Mouse (Mus musculus): ENCODE measurements around the gene Sec11a.
"Not testable (repeated sequence)": the region's sequence is repeated elsewhere in the genome, so short reads cannot be mapped to it uniquely, and the experiment has no call there.

Sec11a gene

GRCm38 (mm10) chr7:80947445-80948350 lies at the start of gene Sec11a:
Gene Sec11a, minus strand, starts transcription at chr7:80947780.
- peak; percentile 95 to 99 for DNase-seq (ENCODE audit: inconsistent age in 2 of 2, low spot score in 1 of 2)

DNA sequence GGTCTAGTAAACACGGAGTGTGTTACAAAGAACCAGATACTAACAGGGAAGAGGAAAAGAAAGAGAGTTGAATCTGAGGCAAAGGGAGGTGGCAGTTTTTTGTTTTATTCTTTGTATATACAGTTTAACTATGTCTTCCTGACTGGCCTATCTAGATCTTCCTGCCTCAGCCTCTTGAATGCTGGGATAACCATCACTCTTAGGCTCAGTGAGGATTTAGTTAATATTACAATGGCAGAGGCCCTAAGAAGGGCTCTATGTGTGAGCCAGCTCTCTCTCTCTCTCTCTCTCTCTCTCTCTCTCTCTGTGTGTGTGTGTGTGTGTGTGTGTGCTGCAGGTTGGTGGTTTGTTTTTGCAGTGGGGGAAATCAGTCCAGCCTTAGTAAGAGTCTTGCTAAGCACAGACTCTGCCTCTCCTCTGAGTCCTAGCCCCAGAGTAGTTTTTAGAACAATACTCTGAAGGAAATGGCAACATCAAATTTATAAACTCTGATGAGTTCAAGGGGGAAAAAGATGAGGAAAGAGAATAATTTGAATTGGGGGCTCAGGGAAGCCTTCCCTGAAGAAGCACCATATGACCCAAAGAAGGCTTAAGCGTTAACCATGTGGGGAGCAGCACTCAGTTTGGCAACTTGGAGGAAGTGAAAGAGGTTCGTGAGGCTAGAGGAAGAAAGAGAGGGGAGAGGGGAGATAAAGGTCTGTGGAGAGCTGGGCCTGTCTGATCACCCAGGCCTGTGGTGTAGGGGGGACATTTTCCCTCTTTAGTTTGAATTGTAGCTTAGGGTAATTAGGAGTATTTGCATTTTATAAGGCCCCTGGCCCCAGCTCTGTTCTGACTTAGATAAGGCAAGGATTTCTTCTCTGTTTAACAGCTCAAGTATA lies 47.9 kb upstream of the Sec11a start:
- peak in 1 of 2 experiments; percentile 36 for DNase-seq (ENCODE audit: inconsistent age in 2 of 2, low spot score in 1 of 2)

DNA sequence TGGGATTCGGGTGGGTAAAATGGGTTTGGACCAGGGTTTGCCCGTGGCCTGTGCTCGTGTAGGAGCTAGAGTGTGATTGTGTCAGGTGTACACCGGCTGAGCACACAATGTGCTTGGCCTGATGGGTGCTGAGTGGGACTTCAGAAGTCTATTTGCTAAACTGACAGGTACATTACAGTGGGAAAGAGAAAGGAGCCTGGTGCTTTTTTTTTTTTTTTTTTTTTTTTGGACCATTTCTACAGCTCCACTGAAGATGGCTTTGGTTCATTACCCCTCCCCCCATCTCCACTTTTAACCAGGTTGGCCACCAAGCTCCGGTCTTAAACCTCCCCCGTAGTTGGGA lies 47.1 kb upstream of the Sec11a start:
- no peak for DNase-seq (ENCODE audit: inconsistent age in 2 of 2, low spot score in 1 of 2)

DNA sequence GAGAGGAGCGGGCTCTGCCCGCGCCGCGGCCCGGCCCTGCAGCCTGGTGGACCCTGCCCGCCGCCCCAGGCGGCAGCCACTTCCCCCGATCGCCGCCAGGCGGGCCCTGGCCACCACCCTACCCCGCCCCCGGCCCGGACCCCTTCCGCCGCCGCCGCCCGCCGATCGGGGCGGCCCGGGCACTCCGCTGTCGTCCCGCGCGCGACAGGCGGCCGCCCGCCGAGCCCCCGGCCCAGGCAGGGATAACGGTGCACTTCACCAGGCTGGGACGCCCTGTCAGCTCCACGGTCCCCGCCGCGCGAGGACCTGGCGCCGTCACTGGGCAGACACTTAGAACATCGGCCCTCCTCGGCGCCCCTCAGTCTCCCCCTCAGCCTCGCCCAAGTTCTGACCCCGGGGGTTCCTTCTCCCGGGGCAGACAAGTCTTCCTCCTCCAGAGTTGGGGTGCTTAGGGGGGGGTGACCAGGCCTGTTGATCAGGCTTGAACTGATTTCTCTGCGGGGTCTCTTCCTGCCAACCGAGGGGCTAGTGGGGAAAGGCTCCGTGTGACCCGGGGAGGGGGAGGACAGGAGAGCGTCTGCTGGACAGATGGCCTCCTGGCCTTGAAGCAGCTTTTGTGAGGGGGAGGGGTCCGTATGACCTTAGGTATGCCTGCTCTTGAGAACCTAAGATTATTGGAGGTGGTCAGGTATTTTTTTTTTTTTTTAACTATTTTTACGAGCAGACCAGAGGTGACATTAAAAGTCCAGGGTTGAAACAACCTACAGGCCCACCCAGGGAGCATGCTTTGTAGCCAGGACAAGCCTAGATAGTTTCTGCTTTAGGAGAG lies 46.5 kb upstream of the Sec11a start:
- no peak for DNase-seq (ENCODE audit: inconsistent age in 2 of 2, low spot score in 1 of 2)

GRCm38 (mm10) chr7:80992980-80993833 lies 45.6 kb upstream of the Sec11a start, which contains the start of gene Zfp592:
Gene Zfp592, plus strand, starts transcription at chr7:80993681.
- DNase-seq (ENCODE audit: inconsistent age in 2 of 2, low spot score in 1 of 2), result peak; percentile 88 to 96

DNA sequence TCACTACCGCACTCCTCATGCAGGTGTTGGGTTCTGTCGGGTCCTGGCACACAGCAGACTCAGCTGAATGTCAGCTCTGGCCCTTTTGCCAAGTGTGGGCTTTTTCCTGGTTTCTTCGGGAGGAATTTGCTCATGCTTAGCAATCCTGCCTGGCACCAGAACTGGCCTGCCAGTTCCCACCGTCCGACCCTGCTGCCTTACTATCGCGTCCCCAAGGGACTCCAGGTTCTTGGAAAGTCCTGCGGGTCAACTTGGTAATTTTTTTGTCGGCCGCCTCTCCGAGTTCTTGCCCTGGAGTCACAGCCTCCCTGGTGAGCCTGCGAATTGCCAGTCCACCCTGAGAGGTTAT lies 45.0 kb upstream of the Sec11a start:
- peak in 1 of 2 experiments; percentile 85 for DNase-seq (ENCODE audit: inconsistent age in 2 of 2, low spot score in 1 of 2)

- peak in 1 of 2 experiments; percentile 52 for DNase-seq (ENCODE audit: inconsistent age in 2 of 2, low spot score in 1 of 2)
Measured at GRCm38 (mm10) chr7:80992063-80992462, 44.5 kb upstream of the Sec11a start.

DNA sequence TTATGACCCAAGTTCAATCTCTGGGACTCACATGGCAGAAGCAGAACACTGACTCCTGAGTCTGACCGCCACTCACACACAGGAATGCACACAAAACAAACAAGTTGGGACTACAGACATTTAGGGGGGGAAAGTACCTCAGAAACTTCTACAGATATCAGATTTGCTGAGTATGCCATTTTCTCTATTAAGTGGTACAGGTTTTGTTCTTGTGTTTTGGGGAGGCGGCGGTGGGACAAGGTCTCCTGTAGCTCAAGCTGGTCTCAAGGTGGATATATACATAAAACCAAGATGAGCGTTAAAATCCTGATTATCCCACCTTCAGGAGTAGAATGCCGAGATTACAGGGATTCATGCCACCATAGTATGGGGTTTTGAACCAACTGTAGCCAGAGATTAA lies 44.0 kb upstream of the Sec11a start:
- DNase-seq (ENCODE audit: inconsistent age in 2 of 2, low spot score in 1 of 2), result no peak

GRCm38 (mm10) chr7:80990276-80990675 lies 42.7 kb upstream of the Sec11a start:
- peak in 1 of 2 experiments; percentile 33 for DNase-seq (ENCODE audit: inconsistent age in 2 of 2, low spot score in 1 of 2)

DNA sequence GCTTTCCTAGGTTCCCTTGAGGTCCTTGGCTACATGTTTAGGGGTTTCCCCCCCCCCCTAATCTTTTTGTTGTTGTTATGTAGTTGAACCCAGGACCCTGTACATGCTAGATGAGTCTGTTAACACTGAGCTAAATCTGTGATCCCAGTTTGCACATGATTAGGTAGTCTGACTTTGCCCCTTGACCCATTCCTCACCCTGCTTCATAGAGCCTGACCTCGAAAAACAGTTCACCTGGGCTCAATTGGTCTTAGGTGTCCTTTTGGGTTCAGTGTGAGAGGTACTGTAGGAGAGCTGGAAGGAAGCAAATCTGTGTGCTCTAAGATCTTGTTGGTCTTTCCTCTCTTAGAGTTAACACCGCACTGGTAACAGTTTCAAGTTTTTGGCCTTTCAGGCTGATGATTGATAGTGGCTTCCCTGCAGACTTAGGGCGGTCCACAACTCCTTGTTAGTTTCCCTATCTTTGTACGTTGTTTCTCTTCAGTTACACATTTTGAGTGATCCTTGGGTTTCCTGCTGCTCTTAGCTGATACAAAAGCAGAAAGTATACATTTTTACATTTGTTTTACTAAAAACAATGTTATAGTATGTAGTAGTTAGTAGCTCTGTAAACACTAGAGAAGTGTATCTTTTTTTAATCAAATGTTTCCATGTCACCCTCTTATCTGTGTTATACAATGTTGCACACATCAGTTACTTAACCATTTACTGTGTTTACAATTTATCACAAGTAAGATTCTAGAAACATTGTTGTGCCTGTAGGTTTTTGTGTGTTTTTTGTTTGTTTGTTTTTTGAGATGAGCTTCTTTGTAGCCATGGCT lies 40.4 kb upstream of the Sec11a start:
- DNase-seq (ENCODE audit: inconsistent age in 2 of 2, low spot score in 1 of 2), result no peak

DNA sequence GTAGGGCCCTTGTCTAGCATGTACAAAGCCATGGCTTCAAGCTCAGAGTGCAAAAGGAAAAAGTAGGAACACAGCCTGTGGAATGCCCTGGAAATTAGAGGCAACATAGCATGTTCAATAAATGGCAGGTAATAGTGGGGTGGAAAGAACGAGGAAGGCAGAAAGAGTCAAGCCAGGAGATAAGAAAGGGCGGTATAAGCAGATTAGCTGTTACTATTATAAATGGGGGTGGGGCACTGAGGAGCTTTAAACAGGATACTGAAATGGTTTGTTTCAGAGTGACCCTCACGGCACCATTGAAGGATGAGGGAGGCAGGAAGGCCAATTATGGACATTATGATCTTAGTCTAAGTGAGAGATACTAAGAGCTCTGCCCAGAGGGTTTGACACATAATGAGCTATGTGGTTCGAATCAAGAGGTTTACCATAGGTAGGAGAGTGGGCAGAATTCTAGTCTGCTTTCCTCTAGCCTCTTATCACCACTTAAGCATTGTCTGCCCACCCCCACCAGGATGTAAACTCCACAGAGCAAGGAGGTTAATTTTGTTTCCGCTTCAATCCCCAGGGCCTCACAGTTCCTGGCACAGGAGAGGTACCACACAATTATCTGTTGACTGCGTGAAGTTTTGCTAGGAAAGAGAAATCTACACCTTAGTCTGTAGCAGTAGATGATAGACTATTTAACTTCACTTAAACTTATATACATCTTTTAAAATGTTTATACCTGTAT lies 39.0 kb upstream of the Sec11a start:
- DNase-seq (ENCODE audit: inconsistent age in 2 of 2, low spot score in 1 of 2), result no peak

DNA sequence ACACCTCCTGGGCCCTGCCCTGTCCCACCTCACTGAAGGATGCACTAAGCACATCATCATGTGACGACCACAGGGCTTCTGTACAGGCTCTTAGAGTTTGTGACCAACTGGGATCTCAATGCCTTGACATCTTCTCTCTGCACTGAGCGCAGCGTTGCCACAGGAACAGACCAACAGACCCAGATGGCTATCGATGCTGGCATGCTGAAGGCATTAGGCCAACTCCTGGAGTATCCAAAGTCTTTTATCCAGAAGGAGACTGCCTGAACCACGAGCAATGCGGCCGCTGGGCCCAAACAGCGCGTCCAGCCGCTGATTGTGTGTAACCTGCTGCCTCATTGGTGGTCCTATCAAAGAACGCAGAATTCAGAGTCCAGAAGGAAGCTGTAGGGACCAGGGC lies 33.0 kb upstream of the Sec11a start:
- DNase-seq (ENCODE audit: inconsistent age in 2 of 2, low spot score in 1 of 2), result no peak

DNA sequence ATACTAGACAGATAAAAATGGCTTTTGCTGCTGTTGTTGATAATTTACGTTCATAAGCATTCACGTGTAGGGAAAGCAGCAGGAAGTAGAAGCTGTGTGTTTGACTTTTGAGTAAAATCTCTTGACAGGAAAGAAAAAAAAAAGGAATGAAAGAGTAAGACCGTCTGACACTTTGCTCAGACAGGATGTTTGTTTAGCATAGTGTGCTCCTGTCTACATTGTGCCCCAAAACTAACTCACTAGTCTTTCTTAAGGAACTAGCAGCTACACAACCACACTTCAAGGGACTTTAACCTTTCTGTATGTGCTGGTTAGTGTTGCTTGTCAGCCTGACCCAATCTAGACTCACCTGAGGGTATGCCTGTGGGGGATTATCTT lies 26.0 kb upstream of the Sec11a start:
- not testable (repeated sequence) for DNase-seq (ENCODE audit: inconsistent age in 2 of 2, low spot score in 1 of 2)

DNA sequence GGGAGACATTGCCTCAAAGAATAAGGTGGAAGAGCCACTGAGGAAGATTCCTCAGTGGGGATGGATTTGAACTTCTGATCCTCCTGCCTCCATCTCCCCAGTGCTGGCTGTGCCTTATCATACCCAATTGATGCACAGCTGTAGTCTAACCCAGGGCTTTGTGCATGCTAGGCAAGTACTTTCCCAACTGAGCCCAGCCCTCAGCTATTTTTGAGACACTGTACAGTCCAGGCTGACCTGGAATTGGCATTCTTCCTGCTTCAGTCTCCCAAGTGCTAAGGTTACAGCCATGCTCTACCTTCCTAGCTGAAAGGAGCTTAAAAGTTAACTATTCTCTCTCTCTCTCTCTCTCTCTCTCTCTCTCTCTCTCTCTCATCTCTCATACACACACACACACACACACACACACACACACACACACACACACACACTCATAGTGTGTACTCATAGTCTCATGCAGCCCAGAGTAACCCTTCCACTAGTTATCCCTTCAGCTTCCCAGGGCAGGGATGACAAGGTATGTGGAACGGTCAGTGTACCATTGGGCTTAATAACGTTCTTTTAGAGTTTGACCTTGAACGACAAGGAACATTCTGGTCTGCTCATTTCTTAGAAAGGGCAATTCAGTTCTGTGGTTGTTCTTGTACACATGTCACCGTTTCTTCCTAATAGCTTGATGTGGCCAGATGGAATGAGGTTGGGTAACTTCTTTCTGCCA lies 25.5 kb upstream of the Sec11a start:
- not testable (repeated sequence) for DNase-seq (ENCODE audit: inconsistent age in 2 of 2, low spot score in 1 of 2)

DNA sequence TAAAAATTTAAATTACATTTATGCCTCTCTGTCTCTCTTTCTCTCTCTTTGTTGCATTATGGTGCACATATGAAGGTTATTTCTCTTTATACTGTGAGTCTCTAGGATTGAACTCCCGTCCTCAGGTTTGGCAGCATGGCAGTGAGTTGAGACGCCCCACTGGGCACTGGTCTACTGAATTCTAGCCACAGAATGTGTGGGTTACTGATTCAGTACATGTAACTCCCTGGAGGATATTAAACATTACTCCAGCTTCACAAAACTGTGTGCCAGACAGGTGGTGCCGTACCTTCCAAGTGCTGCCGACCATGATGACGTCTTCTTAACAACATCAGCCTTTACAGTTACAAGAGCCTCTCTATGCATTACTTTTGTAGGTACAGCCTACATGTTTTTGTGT lies 24.5 kb upstream of the Sec11a start:
- DNase-seq (ENCODE audit: inconsistent age in 2 of 2, low spot score in 1 of 2), result no peak

DNA sequence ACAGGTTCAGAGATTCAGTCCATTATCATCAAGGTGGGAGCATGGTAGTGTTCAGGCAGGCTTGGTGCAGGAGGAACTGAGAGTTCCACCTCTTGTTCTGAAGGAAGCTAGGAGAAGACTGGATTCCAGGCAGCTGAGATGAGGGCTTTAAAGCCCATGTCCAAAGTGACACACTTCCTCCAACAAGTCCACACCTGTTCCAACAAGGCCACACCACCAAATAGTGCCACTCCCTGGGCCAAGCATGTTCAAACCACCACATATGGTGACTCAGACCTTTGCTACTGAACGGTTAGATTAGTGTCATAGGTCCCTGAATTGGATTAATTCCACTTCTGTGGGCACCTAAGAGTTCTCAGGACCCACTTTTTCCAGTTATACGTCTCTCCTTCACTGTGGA lies 23.8 kb upstream of the Sec11a start:
- no peak for DNase-seq (ENCODE audit: inconsistent age in 2 of 2, low spot score in 1 of 2)

- peak; percentile 73 to 80 for DNase-seq (ENCODE audit: inconsistent age in 2 of 2, low spot score in 1 of 2)
Measured at GRCm38 (mm10) chr7:80970913-80971312, 23.3 kb upstream of the Sec11a start.

DNA sequence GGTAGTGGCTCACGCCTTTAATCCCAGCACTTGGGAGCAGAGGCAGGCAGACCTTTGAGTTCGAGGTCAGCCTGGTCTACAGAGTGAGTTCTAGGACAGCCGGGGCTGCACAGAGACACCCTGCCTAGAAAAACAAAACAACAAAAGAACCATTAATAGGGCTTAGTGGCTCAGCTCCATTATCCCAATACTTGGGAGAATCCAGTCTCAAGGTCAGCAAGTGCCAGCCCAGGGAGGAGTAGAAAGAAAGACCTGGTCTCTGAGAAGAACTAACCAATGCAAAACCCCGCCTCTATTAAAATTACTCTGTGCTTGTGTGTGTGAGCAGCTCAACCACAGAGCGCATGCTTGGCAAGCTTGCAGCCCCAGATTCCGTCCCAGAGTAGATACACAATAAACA lies 15.2 kb upstream of the Sec11a start:
- DNase-seq (ENCODE audit: inconsistent age in 2 of 2, low spot score in 1 of 2), result no peak
